Mouse (Mus musculus) hematopoietic stem cell, adult 5-6 weeks (primary cell): ENCODE data around the gene Adgrg3. TPM values are rescaled to one million over a fixed set of nuclear protein-coding genes. Genes with fewer than 3 reads are reported as not detected.

Experiments
- ATAC-seq, 2 experiments: fragments of 125-278 bp in 1 of 2; replicated peaks in 1 of 2; 2 replicates each; pipeline ENCODE4 v1.8.0; 2016 to 2017; ENCODE audit warnings: inconsistent platforms in 2 of 2, mild to moderate bottlenecking in 2 of 2, moderate number of reproducible peaks in 2 of 2, low read depth in 1 of 2, moderate TSS enrichment in 1 of 2; ENCODE audit not compliant: low FRiP score in 2 of 2, poor library complexity in 2 of 2, severe bottlenecking in 2 of 2, insufficient read depth in 1 of 2, low TSS enrichment in 1 of 2
- total RNA-seq: library from RNA; stranded (forward); fragments of 172-1452, 232-1000 nt; gene quantifications from 2 replicates; pipeline ENCODE4 v1.2.3, GENCODE M21; 2017

Adgrg3 gene
- total RNA-seq, 1 experiment from 2014 or later: 114 TPM

DNA sequence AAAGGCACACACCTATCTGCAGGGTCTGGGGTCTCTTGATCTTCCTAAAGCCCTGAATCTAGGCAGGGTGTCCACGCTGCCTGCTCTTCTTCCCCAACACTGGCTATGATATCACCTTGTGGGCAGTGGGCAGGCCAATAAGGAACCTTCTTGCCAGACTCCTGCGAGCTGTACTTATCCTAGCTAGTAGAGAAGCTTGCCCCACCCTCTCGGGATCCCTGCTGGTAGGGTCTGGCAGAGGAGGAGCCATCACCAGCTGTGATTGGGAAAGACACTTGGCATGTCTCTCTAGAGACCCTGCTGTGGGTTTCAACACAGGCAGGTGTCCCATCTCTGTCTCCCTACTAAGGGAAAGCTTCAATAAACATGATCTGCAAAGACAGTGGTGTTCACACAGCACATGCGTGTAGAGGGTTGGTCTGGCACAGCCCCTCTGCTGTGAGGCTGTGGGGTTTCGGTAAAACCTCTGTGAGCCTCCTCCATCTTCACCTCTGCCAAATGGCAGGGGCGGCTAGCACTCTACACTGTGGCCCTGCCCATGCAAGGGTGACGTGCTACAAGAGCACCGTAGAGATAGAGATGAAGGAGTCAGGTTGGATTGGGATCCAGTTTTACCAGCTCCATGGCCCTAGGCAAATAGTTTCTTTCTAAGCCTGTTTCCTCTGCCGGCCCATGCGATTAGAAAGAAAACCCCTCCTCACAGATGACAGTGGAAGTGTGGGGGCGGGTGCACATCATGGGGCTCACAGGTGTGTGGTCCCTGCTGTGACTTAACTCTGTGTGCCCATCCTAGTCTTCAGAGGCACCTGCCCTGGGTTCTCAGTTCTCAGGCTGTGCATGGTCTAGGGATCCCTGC lies 26.7 kb upstream of the Adgrg3 start:
- ATAC-seq: 0 out of 4 replicates have a peak, but pooled peaks of 1 of the 2 experiments have one; percentile 11

DNA sequence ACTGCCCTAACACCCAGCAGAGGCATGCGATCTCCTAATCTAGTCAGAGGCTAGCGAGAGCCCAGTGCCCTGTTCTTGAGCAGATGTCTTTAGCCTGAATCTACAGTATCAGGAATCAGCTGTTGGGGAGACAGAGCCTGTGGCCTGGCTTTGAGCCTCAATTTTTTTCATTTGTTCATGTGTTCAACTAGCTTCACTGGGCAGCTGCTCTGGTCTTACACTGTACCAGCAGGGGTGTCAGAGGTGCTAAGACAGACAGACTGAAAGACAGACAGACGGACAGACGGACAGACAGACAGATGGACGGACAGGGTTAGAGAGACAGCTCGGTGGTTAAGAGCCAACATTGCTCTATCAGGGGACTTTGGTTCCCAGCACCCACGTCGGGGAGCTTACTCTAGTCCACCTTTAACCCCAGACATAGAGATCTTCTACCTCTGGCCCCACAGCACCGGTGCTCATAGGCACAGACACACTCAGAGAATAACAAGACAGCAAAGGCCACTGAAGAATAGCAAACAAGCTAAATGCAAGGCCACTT lies 26.0 kb upstream of the Adgrg3 start:
- no peak for ATAC-seq

GRCm38 (mm10) chr8:94992010-94992409 lies 25.5 kb upstream of the Adgrg3 start:
- ATAC-seq: no peak

- ATAC-seq: no peak
These were observed 25.0 kb upstream of the Adgrg3 start for GRCm38 (mm10) chr8:94992534-94992933.

- ATAC-seq: no peak
These were observed 24.3 kb upstream of the Adgrg3 start for GRCm38 (mm10) chr8:94992996-94993724.

DNA sequence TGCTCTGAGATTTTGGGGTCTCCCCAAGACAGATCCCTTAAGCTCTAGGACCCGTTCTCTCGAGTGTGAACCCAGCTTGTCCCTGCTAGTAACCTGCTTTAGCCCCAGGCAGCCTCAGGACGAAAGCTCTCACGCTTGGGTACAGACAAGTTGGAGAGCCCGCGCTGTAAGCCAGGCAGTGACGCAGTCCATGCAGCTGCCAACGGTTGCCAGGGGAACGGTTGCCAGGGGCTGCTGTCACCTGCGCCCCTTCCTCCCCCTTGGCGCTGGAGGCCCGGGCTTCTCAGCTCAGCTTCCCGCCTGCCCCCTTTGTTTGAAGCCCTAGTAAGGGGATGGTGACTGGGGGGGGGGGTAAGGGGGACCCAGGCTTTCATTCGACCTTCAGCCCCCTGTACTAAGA lies 23.5 kb upstream of the Adgrg3 start:
- 0 out of 4 replicates have a peak, but pooled peaks of 1 of the 2 experiments have one; percentile 22 for ATAC-seq

DNA sequence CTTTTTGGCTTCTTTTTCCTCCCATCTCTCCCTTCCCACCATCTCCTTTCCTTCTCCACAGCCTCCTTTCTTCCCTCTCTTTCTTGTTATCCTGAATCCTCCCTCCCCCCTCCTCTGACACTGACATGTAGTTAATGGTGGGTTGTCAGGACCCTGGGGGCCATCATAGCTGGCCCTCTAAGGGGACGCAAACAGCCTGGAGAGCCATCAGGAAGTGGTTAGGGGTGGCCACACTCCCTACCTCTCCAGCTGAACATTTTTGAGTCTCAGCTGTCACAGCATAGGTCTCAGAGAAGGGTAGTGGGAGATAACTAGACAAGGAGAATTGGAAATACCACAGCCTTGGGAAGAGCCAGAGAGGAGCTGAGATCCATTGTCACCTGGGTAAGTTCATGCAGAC lies 23.0 kb upstream of the Adgrg3 start:
- ATAC-seq: no peak

DNA sequence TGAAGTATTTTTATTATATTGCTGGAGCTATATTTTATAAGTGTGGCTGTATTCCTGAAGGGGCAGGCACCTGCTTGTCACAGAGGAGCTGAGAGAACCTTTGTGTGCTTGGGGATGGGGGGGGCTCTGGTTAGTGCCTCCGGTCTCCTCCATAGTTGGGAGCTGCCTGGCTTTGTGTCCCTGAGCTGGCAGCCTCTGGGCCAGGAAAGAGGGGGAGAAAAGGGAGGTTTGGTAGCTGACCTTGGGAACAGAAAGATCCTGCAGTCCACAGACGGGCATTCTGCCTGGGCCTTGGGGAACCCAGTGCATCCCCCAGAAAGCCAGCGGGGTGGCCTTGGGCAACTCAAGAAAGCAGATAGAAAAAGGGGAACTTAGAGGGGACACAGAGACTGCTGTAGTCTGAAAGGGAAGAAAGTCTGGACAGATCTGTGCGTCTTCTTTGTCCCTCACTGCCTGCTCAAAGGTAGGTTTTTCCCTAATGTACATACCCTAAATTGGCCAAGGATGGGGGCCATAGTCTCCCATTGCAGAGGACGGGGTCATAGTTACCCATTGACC lies 22.1 kb upstream of the Adgrg3 start:
- peak in 1 of 2 experiments; percentile 33; a peak in 1 of 4 replicates for ATAC-seq

GRCm38 (mm10) chr8:94996037-94996436 lies 21.5 kb upstream of the Adgrg3 start:
- no peak for ATAC-seq

GRCm38 (mm10) chr8:94996899-94997856 lies 20.3 kb upstream of the Adgrg3 start:
- ATAC-seq: no peak

DNA sequence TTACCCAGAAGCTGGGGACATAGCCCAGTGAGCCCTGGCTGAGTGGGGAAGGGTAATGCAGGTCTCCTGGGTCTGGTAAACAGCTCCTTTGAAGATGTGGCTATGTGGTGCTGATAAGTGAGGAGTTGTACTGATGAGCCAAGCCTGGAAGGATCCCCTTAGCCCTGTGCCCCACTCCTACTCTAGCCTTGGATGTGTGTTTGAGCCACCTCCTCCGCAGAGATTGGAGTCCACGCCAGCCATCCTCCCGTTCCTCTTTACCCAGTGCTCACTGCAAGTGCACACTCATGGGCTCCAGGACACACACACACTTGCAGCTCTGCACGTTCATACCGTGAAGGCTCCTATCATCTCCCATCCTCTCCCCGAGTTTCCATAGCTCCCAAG lies 19.6 kb upstream of the Adgrg3 start:
- no peak for ATAC-seq

DNA sequence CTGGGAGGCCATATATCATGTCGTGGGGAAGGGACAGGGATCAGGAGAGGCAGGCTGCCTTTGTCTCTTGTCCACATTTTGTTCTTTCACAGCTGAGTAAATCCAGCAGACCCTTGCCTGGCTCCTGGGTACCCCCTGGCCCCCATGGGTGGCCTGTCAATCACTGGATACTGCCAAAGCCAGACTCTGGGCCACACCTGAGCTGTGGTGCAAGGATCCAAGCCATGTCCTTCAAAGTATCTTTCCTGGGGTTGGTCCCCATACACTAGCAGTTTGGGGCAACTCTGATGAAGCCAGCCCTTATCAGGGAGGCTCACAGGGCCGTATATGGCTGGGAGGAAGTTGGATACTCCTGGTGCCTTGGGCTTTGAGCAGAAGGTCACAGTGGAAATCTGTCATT lies 19.1 kb upstream of the Adgrg3 start:
- ATAC-seq: no peak

- no peak for ATAC-seq
These were observed 18.5 kb upstream of the Adgrg3 start for GRCm38 (mm10) chr8:94999004-94999403.

DNA sequence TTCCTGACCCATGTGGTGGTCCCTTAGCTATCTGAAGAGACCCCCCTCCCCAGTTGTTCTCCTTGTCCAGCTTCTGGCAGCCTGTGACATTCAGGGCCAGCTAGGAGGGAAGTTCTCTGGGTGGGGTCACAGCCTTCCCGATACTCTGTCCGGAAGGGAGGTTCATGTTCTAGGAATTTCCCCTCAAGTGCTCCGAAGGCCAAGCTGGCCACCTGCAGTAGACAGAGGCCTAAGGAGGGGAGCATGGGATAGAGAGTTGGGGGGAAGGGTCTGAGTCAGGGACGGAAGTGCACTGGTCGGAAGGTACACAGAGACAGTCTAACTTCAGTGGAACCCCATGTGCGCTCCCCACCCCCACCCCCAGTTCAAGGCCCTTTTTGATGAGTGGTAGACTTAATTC lies 17.5 kb upstream of the Adgrg3 start:
- no peak for ATAC-seq

DNA sequence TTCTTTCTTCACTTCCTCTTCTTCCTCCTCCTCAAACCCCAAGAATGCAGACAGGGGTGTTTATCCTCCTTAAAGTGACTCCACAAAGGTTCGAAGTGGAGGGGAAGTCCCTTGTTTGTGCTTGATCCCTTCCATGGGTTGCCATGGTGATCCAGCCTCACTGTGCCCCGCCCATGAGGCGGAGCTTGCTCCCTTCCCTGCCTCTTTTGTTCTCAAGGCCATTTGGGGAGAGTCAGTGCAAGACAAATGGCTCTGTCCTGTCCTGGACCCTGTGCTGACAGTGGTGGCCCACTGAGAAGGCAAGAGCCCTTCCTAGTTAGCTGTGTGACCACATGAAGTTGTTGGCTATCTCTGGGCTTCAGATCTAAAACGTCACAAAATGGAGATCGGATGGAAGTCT lies 16.8 kb upstream of the Adgrg3 start:
- ATAC-seq: peak; percentile 43 to 61; a peak in 3 of 4 replicates

DNA sequence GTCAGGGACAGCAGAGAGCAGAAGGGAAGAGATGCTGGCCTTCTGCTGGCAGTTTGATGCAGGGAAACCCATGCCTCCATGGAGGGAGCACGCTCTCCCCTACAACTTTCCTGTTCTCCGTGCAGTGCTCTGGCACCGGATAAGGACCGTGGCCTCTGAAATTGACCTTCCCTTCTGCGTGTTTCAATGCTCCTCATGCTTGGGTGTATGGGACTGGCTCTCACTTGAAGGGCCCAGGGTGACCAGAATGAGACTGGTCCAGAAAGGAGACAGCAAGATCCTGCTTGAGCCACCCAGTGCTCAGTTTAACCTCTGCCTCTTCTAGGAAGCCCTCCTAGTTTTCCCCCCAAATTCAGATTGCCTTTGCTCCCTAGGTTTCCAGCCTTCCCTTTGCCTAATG lies 16.3 kb upstream of the Adgrg3 start:
- no peak for ATAC-seq

DNA sequence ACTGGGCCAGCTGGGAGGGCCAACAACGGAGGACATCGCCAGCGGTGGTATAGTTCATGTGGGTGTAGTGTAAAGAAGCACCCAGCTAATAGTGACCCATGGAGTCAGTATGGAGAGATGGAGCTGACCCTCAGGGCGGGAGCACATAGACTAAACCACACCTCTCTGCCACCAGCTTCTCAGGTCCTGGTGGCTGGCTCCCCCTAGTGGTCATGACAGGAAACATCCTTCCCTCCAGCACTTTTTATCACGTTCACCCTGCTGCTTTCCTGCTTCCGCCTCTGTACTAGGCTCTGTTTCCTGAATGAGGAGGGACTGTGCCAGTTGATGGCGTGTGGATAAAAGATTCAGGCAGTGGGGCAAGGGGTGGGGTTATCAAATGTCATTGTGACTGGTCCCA lies 15.8 kb upstream of the Adgrg3 start:
- ATAC-seq: peak; percentile 60 to 70
